Mouse (Mus musculus): ENCODE results near the gene Emc4. TPM values are rescaled to one million over a fixed set of nuclear protein-coding genes. Genes with fewer than 3 reads are reported as not detected.

Emc4 gene
- polyA plus RNA-seq (2017; shearing (Covaris generic)), result 10 to 100 TPM; 91.3 to 93.6 TPM

GRCm38 (mm10) chr2:112367726-112368673 is at the start of gene Emc4:
Gene Emc4, minus strand, starts transcription at chr2:112368027.

GRCm38 (mm10) chr2:112378973-112379898 is 11.4 kb upstream of the Emc4 start, which contains the start of gene Katnbl1:
Gene Katnbl1, plus strand, starts transcription at chr2:112379211.

Other genes starting within 250 kb of the Emc4 start
- not detected for gene Olfr1316, start 233.1 kb downstream of the Emc4 start, polyA plus RNA-seq (2017; shearing (Covaris generic))
- gene Olfr1317, start 227.7 kb downstream of the Emc4 start, polyA plus RNA-seq (2017; shearing (Covaris generic)), result not detected
- gene Olfr1318, start 213.8 kb downstream of the Emc4 start, polyA plus RNA-seq (2017; shearing (Covaris generic)), result not detected
- gene Lpcat4, start 128.6 kb downstream of the Emc4 start, polyA plus RNA-seq (2017; shearing (Covaris generic)), result 100 to 1,000 TPM; 109 to 162 TPM
- gene Nutm1, start 108.7 kb downstream of the Emc4 start, polyA plus RNA-seq (2017; shearing (Covaris generic)), result 1 to 10 TPM in 1 of 2 experiments, under 1 TPM in 1; 0.25 to 2.1 TPM
- gene Nop10, start 106.1 kb downstream of the Emc4 start, polyA plus RNA-seq (2017; shearing (Covaris generic)), result 100 to 1,000 TPM; 129 to 166 TPM
- gene Slc12a6, start 102.2 kb downstream of the Emc4 start, polyA plus RNA-seq (2017; shearing (Covaris generic)), result 10 to 100 TPM; 69.5 to 78.8 TPM
- not detected for gene Gm21985, start 101.7 kb downstream of the Emc4 start, polyA plus RNA-seq (2017; shearing (Covaris generic))
- gene Katnbl1, start 11.2 kb upstream of the Emc4 start, polyA plus RNA-seq (2017; shearing (Covaris generic)), result 10 to 100 TPM; 19.2 to 21.8 TPM
- gene Emc7, start 87.0 kb upstream of the Emc4 start, polyA plus RNA-seq (2017; shearing (Covaris generic)), result 10 to 100 TPM; 16.5 to 17.0 TPM
- gene Chrm5, start 112.7 kb upstream of the Emc4 start, polyA plus RNA-seq (2017; shearing (Covaris generic)), result not detected
- gene Aven, start 124.9 kb upstream of the Emc4 start, polyA plus RNA-seq (2017; shearing (Covaris generic)), result 10 to 100 TPM; 59.5 to 66.9 TPM